Mouse (Mus musculus) naive thymus-derived CD4-positive, alpha-beta T cell, adult 2 months (primary cell): ENCODE measurements around the gene Coq10b.
"Not testable (repeated sequence)": the region's sequence is repeated elsewhere in the genome, so short reads cannot be mapped to it uniquely, and the experiment has no call there.

Experiments used
- DNase-seq: peaks from one replicate; pipeline ENCODE4 v3.0.0-alpha.2; 2011; ENCODE audit warnings: low read depth

Gene Coq10b

GRCm38 (mm10) chr1:55052355-55052953 is at the start of gene Coq10b:
Gene Coq10b, plus strand, starts transcription at chr1:55052770.
- DNase-seq = peak; percentile 99

- DNase-seq = not testable (repeated sequence)
These were observed 44.3 kb upstream of the Coq10b start for GRCm38 (mm10) chr1:55008313-55008712.

- DNase-seq = no peak
These were observed 40.1 kb upstream of the Coq10b start for GRCm38 (mm10) chr1:55012513-55012912.

DNA sequence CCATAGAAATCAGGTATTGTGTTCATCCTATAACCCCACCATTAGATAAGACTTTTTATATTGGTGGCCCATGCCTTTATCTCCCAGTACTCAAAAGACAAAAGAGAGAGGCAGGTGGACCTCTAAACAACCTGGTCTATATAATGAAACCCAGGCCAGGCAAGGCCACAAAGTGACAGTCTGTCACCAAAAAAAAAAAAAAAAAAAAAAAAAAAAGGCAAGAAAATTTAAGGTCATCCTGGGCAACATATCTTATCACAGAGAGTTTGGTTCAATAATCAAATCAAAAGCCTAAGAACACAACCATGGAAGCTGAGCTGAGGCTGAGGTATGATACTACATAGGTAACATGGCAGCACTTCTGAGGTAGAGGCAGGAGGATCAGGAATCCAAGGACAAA is 30.7 kb upstream of the Coq10b start:
- no peak for DNase-seq

DNA sequence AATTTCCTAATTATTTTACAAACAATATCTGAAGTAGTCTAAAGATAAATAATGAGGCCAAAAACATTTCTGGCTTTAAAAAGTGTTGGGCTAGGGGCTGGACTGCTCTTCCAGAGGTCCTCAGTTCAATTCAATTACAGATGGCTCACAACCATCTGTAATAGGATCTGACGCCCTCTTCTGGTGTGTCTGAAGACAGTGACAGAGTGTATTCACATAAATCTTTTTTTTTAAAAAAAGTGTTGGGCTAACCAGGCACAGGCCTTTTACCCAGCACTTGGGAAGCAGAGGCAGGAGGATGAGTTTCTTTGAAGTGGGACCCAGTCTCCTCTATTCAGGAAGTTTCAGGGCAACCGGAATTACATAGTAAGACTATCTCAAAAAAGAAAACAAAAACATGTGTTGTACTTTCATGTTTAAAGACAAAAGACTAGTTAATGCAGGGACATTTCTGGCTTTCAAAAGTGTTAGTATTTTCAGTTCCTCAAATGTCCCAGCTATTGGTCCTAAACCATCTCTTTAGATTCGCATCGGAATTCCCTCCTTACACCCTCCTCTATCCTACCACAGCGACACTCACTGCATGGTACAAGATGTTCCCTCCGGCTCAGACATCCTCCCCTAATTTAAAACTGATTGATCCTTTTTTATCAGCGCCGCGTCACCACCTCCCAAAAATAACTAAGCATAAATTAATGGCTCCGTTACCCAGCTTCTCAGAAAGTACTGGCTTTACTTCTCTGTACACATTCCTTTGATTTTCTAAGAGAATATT is 26.7 kb upstream of the Coq10b start:
- peak; percentile 60 for DNase-seq

DNA sequence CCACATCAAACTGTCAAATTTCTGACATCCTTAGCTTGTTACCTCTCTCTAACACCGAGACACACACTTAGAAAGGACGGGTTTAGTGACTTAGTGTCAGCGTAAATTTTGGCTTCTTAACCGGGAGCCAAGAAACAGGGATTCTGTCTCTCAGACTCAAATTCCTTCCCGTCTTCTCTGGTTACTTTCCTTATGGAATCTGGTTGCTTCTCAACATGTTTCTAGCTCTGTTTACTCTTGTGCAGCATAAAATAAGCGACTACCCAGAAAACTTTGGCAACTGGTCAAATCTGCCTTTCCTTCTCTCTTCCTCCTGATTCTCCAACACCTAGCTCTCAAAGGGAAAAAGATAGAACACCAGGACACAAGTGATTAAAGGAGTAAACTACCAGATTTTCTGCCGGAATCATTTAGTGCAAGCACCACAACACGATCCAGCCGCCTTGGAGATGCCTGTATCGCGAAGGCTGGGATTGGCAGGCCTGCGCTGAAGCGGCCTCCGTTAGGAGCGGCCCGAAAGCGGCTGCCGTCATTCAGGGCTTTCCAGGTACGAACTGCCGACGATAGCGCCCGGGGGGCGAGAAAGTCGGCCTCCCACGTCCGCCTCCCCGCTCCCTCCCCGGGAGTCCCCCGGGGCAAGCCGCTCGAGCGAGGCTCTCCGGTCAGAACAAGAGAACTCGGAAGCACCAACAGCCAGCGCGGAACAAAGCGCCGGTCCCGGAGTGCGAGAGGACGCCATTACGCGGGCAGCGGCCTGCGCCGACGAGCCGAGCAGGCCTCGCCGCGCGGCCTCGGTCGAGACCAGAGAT is 25.9 kb upstream of the Coq10b start:
- DNase-seq = no peak

GRCm38 (mm10) chr1:55027253-55027801 is 25.2 kb upstream of the Coq10b start, which contains the start of gene Sf3b1:
Gene Sf3b1, minus strand, starts transcription at chr1:55027481.
- DNase-seq = peak; percentile 97

DNA sequence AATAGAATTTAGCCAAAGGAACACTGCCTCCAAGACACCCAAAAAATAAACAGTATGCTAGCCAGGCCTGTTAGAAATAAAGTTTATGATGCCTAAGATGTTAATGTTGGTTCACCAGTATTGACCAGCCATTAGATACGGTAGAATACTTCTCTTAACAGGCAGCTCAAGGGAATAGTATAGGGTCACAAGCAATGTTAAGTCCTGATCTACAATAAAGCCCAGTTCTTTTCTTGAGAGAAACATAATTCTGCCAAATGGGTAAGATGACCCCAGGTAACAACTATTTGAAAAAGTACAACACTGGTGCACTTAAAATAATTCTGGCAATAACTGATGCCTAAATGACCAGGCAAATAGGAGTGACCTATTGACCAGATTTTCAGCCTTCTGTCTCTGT is 24.6 kb upstream of the Coq10b start:
- DNase-seq = peak; percentile 37

GRCm38 (mm10) chr1:55028512-55029249 is 23.9 kb upstream of the Coq10b start:
- DNase-seq = peak; percentile 76

DNA sequence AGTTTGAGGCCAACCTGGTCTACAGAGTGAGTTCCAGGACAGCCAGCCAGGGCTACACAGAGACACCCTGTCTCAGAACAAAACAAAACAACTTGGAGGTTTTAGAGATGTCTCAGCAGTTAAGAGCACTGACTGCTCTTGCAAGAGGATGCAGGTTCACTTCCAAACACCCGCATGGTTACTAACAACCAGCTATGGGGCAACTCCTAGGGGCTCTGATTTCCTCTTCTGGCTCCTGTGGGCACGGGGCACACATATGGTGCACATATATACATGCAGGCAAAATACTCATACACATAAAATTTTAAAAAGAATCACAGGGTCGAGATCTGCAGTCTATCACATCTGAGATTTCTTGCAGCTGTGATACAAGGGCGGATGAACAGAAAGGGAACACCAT is 23.1 kb upstream of the Coq10b start:
- DNase-seq = peak; percentile 47

- peak; percentile 49 for DNase-seq
These were observed 21.4 kb upstream of the Coq10b start for GRCm38 (mm10) chr1:55031026-55031779.

GRCm38 (mm10) chr1:55039944-55040343 is 12.6 kb upstream of the Coq10b start:
- no peak for DNase-seq

DNA sequence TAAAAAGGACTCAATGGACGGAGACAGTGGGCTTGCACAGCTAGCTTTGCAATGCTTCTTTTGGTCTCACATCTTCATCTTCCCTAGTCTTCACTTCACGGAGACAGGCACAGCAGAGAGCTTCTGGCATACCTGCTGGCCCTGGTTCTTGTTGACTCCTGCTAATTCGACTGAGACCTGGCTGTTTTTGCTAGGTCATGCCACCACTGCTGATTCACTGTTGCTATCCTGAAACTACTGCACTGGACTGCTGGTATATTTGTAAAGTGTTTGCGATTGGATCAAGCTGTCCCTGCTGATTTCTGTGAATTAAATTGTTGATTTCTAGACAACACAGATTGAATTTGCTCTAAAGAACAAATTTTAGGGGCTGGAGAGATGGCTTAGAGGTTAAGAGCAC is 10.9 kb upstream of the Coq10b start:
- DNase-seq = no peak

DNA sequence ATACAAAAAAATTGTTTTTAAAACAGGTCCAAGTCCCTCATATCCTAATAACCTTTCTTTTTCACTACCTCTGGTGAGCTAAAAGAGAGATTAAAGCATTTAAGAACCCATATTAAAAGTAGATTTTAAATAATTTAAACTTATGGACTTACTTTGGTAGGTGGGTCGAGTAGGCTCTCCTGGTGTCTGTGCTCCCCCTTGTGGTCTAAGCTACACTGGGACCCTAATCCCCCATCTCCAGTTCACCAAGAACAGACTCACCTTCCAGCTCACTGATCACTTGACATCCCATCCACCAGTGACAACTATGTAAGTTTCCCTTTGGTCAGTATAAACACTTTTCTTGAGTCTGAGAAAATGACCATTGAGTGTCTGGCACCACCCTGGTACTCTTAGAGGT is 10.3 kb upstream of the Coq10b start:
- peak; percentile 67 for DNase-seq

GRCm38 (mm10) chr1:55043164-55043563 is 9.4 kb upstream of the Coq10b start:
- peak; percentile 59 for DNase-seq

DNA sequence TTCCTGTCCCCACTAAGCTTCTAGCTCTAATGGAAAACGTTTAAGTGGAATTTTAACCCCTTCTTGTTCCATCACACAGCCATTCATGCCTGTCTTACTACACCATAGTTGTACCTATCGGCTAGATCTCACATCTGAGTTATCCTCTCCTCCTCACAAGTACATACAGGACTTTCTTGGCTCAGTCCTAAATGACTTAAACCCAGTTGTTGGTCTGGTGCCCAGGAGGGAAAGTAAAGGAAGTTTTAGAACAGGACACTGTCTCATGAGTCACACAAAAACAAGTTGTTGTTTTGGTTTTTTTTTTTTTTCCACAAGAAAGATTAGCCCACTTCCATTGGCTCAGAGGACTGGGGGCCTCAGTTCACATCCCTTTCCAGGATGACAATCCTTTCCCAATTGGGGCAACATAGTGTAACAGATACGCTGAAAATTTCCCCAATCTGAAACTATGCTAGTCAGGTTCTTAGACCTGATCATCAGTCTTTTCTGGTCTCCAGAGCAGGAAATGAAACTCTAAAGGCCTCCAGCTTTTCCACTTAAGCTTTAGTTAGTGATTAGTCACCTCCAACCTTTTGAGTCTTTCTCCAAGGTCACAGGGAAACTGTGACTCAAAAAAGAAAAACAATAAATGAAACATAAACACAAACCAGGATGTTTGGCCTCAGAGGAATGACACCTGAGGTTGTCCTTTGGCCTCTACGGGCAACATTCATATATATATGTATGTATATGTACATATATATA is 3.6 kb upstream of the Coq10b start:
- no peak for DNase-seq

GRCm38 (mm10) chr1:55051671-55052070 is 899 bp upstream of the Coq10b start:
- peak; percentile 41 for DNase-seq

DNA sequence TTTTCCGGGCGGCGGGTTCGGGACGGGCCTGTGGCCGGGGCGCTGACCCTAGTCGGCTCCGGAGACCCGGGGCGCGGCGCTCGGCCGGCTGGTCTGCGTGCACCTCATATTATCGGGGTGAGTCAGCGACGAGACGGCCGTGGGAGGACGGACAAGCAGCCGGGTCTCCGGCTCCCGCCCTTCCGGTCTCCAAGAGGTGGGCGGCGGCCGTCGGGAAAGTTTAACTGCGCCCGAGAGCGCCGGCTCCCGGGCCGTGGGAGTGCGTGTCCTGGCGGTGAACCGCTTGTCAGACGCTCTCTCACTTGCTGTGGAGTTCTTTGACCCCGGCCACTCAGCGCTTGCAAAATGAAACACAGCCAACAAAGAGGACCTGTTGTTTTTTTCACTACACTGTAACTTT is 435 bp downstream of the Coq10b start:
- peak; percentile 69 for DNase-seq

GRCm38 (mm10) chr1:55053596-55053995 is 1.0 kb downstream of the Coq10b start:
- peak; percentile 30 for DNase-seq
